Comparison of ENCODE assay signal across 8 mouse cellular contexts in genomic region chr10:80622661-80623456, GRCm38 (mm10). TPM values are rescaled to one million over a fixed set of nuclear protein-coding genes. Genes with fewer than 3 reads are reported as not detected.
DNase-seq lines count a peak whose midpoint lies in the region; ATAC-seq and TF ChIP-seq lines count a peak whose summit lies in the region.

Gene Csnk1g2 (plus strand): TSS chr10:80622838.

- H3K9ac ChIP-seq in hindbrain, embryonic 12.5 days: peak within 1 kb of the TSS; percentile 94

- TF ChIP-seq CTCF in bone marrow, adult 2 months (IDR thresholded peaks at IDR 0.05; ENCODE audit: control insufficient read depth, insufficient read depth, low read length): no peak

- peak within 1 kb of the TSS; percentile 84 for H3K4me3 ChIP-seq in bone marrow, adult 2 months (replicated peaks; ENCODE audit: control insufficient read depth, low read depth, low read length)
- H3K4me3 ChIP-seq in hindbrain, embryonic 12.5 days: peak within 1 kb of the TSS; percentile 85

- DNase-seq in embryo, embryonic 10 days (ENCODE audit: low spot score): peak; percentile 43
- no peak for DNase-seq in embryo, embryonic 11 days
- DNase-seq in forelimb bud, embryonic 11.5 days (ENCODE audit: low read depth, low spot score): peak; percentile 7
- peak; percentile 47 to 97 for DNase-seq in layer of hippocampus, postnatal 25 days (ENCODE audit: extremely low spot score in 1 of 2, low spot score in 1 of 2)
- peak; percentile 56 for DNase-seq in lung, postnatal 36 days
- DNase-seq in spleen, postnatal 14 days (ENCODE audit: low spot score in 2 of 2): peak; percentile 48 to 70

- H3K27ac ChIP-seq in bone marrow, adult 2 months (ENCODE audit: control insufficient read depth, insufficient read depth, low read depth, low read length, poor library complexity): peak within 1 kb of the TSS; percentile 95
- peak within 1 kb of the TSS; percentile 96 for H3K27ac ChIP-seq in hindbrain, embryonic 12.5 days

- WGBS in bone marrow, adult 2 months: 2% methylated on average over 83 of the region's 85 CpGs
- WGBS in hindbrain, embryonic 12.5 days: 1% methylated on average over 54 of the region's 85 CpGs

- H3K9me3 ChIP-seq in hindbrain, embryonic 12.5 days (replicated peaks): no peaks in the 10 kb centered on the region

- H3K4me1 ChIP-seq in bone marrow, adult 2 months (ENCODE audit: control insufficient read depth, insufficient read depth, low read length): peaks cover 4% of the 10 kb centered on the region
- H3K4me1 ChIP-seq in hindbrain, embryonic 12.5 days: peaks cover 38% of the 10 kb centered on the region

- H3K4me2 ChIP-seq in hindbrain, embryonic 12.5 days (replicated peaks): peak within 1 kb of the TSS; percentile 98

- no peaks in the 10 kb centered on the region for H3K36me3 ChIP-seq in hindbrain, embryonic 12.5 days

- H3K27me3 ChIP-seq in hindbrain, embryonic 12.5 days: no peaks in the 10 kb centered on the region

- peak; percentile 61; the same call in 1 of the 2 replicates for TF ChIP-seq POLR2A in bone marrow, adult 2 months (IDR thresholded peaks at IDR 0.05; ENCODE audit: borderline replicate concordance, control insufficient read depth, low read depth, low read length)

- ATAC-seq in hindbrain, embryonic 12.5 days (ENCODE audit: low FRiP score): no peak; the same call in 1 of the 2 replicates

RNA-seq across cellular contexts. Expression of gene Csnk1g2, which starts in this region (rescaled TPM):
- 49.9 and 75.2 TPM in 2 replicates for polyA plus RNA-seq in bone marrow, adult 2 months (2011; ENCODE audit: insufficient read depth, insufficient read length, low replicate concordance, missing spikeins)
- polyA plus RNA-seq in hindbrain, embryonic 12.5 days (2016; fragmentation: Nextera tagmentation; extraction: Ambion mirVana): 190 and 192 TPM in 2 replicates
- 100 to 1,000 TPM; 208 to 236 TPM for total RNA-seq in layer of hippocampus, postnatal 25 days (2021)
